Mouse (Mus musculus) heart, adult 11 months (tissue): ENCODE results near the gene Lnx1.

Experiments used
- DNase-seq: peaks from one replicate; pipeline ENCODE4 v3.0.0; 2022

Gene Lnx1

GRCm38 (mm10) chr5:74601171-74601570 is 101.5 kb downstream of the Lnx1 start:
- peak; percentile 84 for DNase-seq

- DNase-seq: peak; percentile 84
Observed at GRCm38 (mm10) chr5:74600010-74600409, 102.7 kb downstream of the Lnx1 start.

- DNase-seq: no peak
Observed at GRCm38 (mm10) chr5:74593147-74593546, 109.6 kb downstream of the Lnx1 start.

GRCm38 (mm10) chr5:74591413-74591812 is 111.3 kb downstream of the Lnx1 start:
- DNase-seq: no peak

- no peak for DNase-seq
Observed at GRCm38 (mm10) chr5:74589133-74589532, 113.6 kb downstream of the Lnx1 start.

- no peak for DNase-seq
Observed at GRCm38 (mm10) chr5:74571767-74572166, 130.9 kb downstream of the Lnx1 start.

GRCm38 (mm10) chr5:74561151-74561550 is 141.6 kb downstream of the Lnx1 start:
- DNase-seq: no peak

GRCm38 (mm10) chr5:74549566-74549965 is 153.1 kb downstream of the Lnx1 start:
- DNase-seq: no peak

- DNase-seq: no peak
Observed at GRCm38 (mm10) chr5:74545606-74546005, 157.1 kb downstream of the Lnx1 start.
